Mouse (Mus musculus) neural tube, embryonic 13.5 days (tissue): Measurements from ENCODE around the gene Trmt1. TPM values are rescaled to one million over a fixed set of nuclear protein-coding genes. Genes with fewer than 3 reads are reported as not detected.

ENCODE experiments used
- ATAC-seq: fragments of 200-750 bp; cut with Nextera tagmentation; 2 replicates; pipeline ENCODE4 v1.8.0; 2017; ENCODE audit warnings: low read depth, mild to moderate bottlenecking, moderate TSS enrichment, moderate library complexity
- H3K27ac ChIP-seq: fragments of 300-500 bp; sonication (generic); replicated peaks from 2 replicates; pipeline ENCODE4 v1.5.1; 2015; ENCODE audit warnings: moderate library complexity, mild to moderate bottlenecking, inconsistent platforms
- H3K27me3 ChIP-seq: fragments of 300-500 bp; sonication (generic); 2 replicates; pipeline ENCODE4 v1.6.1; 2015; ENCODE audit warnings: mild to moderate bottlenecking, inconsistent platforms
- H3K36me3 ChIP-seq: fragments of 300-500 bp; sonication (generic); 2 replicates; pipeline ENCODE4 v1.6.1; 2015; ENCODE audit warnings: mild to moderate bottlenecking, inconsistent platforms
- H3K4me1 ChIP-seq: fragments of 300-500 bp; sonication (generic); replicated peaks from 2 replicates; pipeline ENCODE4 v1.6.1; 2015; ENCODE audit warnings: inconsistent platforms
- H3K4me2 ChIP-seq: fragments of 300-500 bp; sonication (generic); 2 replicates; pipeline ENCODE4 v1.6.1; 2015; ENCODE audit warnings: inconsistent platforms, mild to moderate bottlenecking, moderate library complexity
- H3K4me3 ChIP-seq: fragments of 300-500 bp; sonication (generic); 2 replicates; pipeline ENCODE4 v1.5.1; 2015; ENCODE audit warnings: mild to moderate bottlenecking, inconsistent platforms
- H3K9ac ChIP-seq: fragments of 300-500 bp; sonication (generic); 2 replicates; pipeline ENCODE4 v1.6.1; 2015; ENCODE audit warnings: moderate library complexity, mild to moderate bottlenecking, inconsistent platforms
- H3K9me3 ChIP-seq: fragments of 300-500 bp; sonication (generic); 2 replicates; pipeline ENCODE4 v1.6.1; 2016; ENCODE audit warnings: inconsistent platforms
- WGBS: fragments of 180-500 bp; shearing (Covaris S2); methylation state at CpG from one replicate; pipeline ENCODE4 v1.1.7; 2015; 5-methylcytosine and 5-hydroxymethylcytosine counted together
- polyA plus RNA-seq: library from polyadenylated mRNA; unstranded; fragments of >200 nt; fragmentation: Nextera tagmentation; extraction: Ambion mirVana; gene quantifications from 2 replicates; pipeline ENCODE4 v1.2.1, GENCODE M21; 2015

Trmt1 gene
- polyA plus RNA-seq, 1 experiment from 2014 or later: 55.5 TPM

- Histone ChIP-seq H3K36me3 (no peaks in the 10 kb centered on the region), H3K9me3 (no peaks in the 10 kb centered on the region), H3K4me3 (peak overlapping the region; percentile 27), H3K9ac (peak overlapping the region; percentile 60), H3K27me3 (peaks cover 59% of the 10 kb centered on the region), H3K4me2 (peak overlapping the region; percentile 53), H3K4me1 (peaks cover 79% of the 10 kb centered on the region), H3K27ac (peak overlapping the region; percentile 95)
- 7% methylated on average over 22 of the region's 22 CpGs for WGBS
- ATAC-seq: no peak
These were observed 21.3 kb downstream of the Trmt1 start for GRCm38 (mm10) chr8:84707267-84707883.

GRCm38 (mm10) chr8:84708071-84708541 lies 22.0 kb downstream of the Trmt1 start:
- ATAC-seq: no peak
- peak overlapping the region; percentile 60 for H3K9ac ChIP-seq
- peak overlapping the region; percentile 95 for H3K27ac ChIP-seq
- peaks cover 56% of the 10 kb centered on the region for H3K27me3 ChIP-seq
- no peaks in the 10 kb centered on the region for H3K36me3 ChIP-seq
- no peaks in the 10 kb centered on the region for H3K9me3 ChIP-seq
- 6% methylated on average over 15 of the region's 15 CpGs for WGBS
- peak overlapping the region; percentile 53 for H3K4me2 ChIP-seq
- H3K4me3 ChIP-seq: peak overlapping the region; percentile 27; the same call in 1 of the 2 replicates
- H3K4me1 ChIP-seq: peaks cover 85% of the 10 kb centered on the region

GRCm38 (mm10) chr8:84708774-84709475 lies 22.8 kb downstream of the Trmt1 start:
- Histone ChIP-seq H3K27ac (peak overlapping the region; percentile 95), H3K9me3 (no peaks in the 10 kb centered on the region), H3K4me1 (peaks cover 89% of the 10 kb centered on the region), H3K27me3 (peaks cover 56% of the 10 kb centered on the region), H3K36me3 (no peaks in the 10 kb centered on the region), H3K4me2 (peak overlapping the region; percentile 22), H3K4me3 (no peak overlapping the region), H3K9ac (peak overlapping the region; percentile 53; the same call in 1 of the 2 replicates)
- ATAC-seq: peak; percentile 72
- WGBS: 7% methylated on average over 12 of the region's 12 CpGs

- no peak overlapping the region for H3K9ac ChIP-seq
- H3K27me3 ChIP-seq: peaks cover 56% of the 10 kb centered on the region
- H3K4me2 ChIP-seq: no peak overlapping the region
- H3K4me1 ChIP-seq: peaks cover 92% of the 10 kb centered on the region
- ATAC-seq: no peak
- WGBS: 90% methylated on average over 1 of the region's 1 CpGs
- H3K4me3 ChIP-seq: no peak overlapping the region
- peak overlapping the region; percentile 95 for H3K27ac ChIP-seq
- no peaks in the 10 kb centered on the region for H3K36me3 ChIP-seq
- no peaks in the 10 kb centered on the region for H3K9me3 ChIP-seq
These were observed 23.8 kb downstream of the Trmt1 start for GRCm38 (mm10) chr8:84709931-84710330.

- Histone ChIP-seq H3K4me1 (peaks cover 93% of the 10 kb centered on the region), H3K4me2 (no peak overlapping the region), H3K27ac (peak overlapping the region; percentile 95), H3K36me3 (no peaks in the 10 kb centered on the region), H3K4me3 (no peak overlapping the region), H3K27me3 (peaks cover 57% of the 10 kb centered on the region), H3K9ac (peak overlapping the region; percentile 54), H3K9me3 (no peaks in the 10 kb centered on the region)
- 40% methylated on average over 3 of the region's 3 CpGs for WGBS
- no peak for ATAC-seq
These were observed 25.2 kb downstream of the Trmt1 start for GRCm38 (mm10) chr8:84711312-84711711.

- 8% methylated on average over 11 of the region's 11 CpGs for WGBS
- peak; percentile 82 for ATAC-seq
- H3K27ac ChIP-seq: peak overlapping the region; percentile 95
- peaks cover 56% of the 10 kb centered on the region for H3K27me3 ChIP-seq
- H3K36me3 ChIP-seq: no peaks in the 10 kb centered on the region
- peak overlapping the region; percentile 54 for H3K9ac ChIP-seq
- peak overlapping the region; percentile 22; the same call in 1 of the 2 replicates for H3K4me2 ChIP-seq
- H3K9me3 ChIP-seq: no peaks in the 10 kb centered on the region
- H3K4me3 ChIP-seq: no peak overlapping the region
- H3K4me1 ChIP-seq: peaks cover 90% of the 10 kb centered on the region
These were observed 26.0 kb downstream of the Trmt1 start for GRCm38 (mm10) chr8:84711933-84712758.

- no peak overlapping the region for H3K4me3 ChIP-seq
- no peaks in the 10 kb centered on the region for H3K36me3 ChIP-seq
- peaks cover 56% of the 10 kb centered on the region for H3K27me3 ChIP-seq
- H3K9me3 ChIP-seq: no peaks in the 10 kb centered on the region
- H3K9ac ChIP-seq: peak overlapping the region; percentile 53; the same call in 1 of the 2 replicates
- WGBS: 9% methylated on average over 3 of the region's 3 CpGs
- ATAC-seq: 0 out of 2 replicates have a peak, but pooled peaks have one; percentile 20
- peak overlapping the region; percentile 95 for H3K27ac ChIP-seq
- H3K4me1 ChIP-seq: peaks cover 84% of the 10 kb centered on the region
- H3K4me2 ChIP-seq: no peak overlapping the region
These were observed 26.6 kb downstream of the Trmt1 start for GRCm38 (mm10) chr8:84712759-84713120.

GRCm38 (mm10) chr8:84713381-84713780 lies 27.3 kb downstream of the Trmt1 start:
- Histone ChIP-seq H3K36me3 (no peaks in the 10 kb centered on the region), H3K9ac (peak overlapping the region; percentile 53), H3K4me2 (no peak overlapping the region), H3K27me3 (peaks cover 56% of the 10 kb centered on the region), H3K4me3 (no peak overlapping the region), H3K27ac (peak overlapping the region; percentile 95), H3K4me1 (peaks cover 78% of the 10 kb centered on the region), H3K9me3 (no peaks in the 10 kb centered on the region)
- 43% methylated on average over 4 of the region's 4 CpGs for WGBS
- ATAC-seq: no peak

GRCm38 (mm10) chr8:84714161-84714560 lies 28.1 kb downstream of the Trmt1 start:
- Histone ChIP-seq H3K4me1 (peaks cover 71% of the 10 kb centered on the region), H3K36me3 (0 out of 2 replicates have a peak, but pooled peaks cover 5% of the 10 kb centered on the region), H3K4me3 (no peak overlapping the region), H3K9me3 (no peaks in the 10 kb centered on the region), H3K9ac (peak overlapping the region; percentile 53), H3K4me2 (no peak overlapping the region), H3K27me3 (peaks cover 58% of the 10 kb centered on the region), H3K27ac (peak overlapping the region; percentile 95)
- no peak for ATAC-seq
- 62% methylated on average over 4 of the region's 4 CpGs for WGBS

GRCm38 (mm10) chr8:84715893-84716468 lies 29.9 kb downstream of the Trmt1 start:
- H3K4me3 ChIP-seq: peak overlapping the region; percentile 4; the same call in 1 of the 2 replicates
- peak overlapping the region; percentile 62 for H3K27ac ChIP-seq
- 0 out of 2 replicates have a peak, but pooled peaks cover 17% of the 10 kb centered on the region for H3K36me3 ChIP-seq
- peaks cover 58% of the 10 kb centered on the region for H3K4me1 ChIP-seq
- H3K9me3 ChIP-seq: no peaks in the 10 kb centered on the region
- 6% methylated on average over 27 of the region's 27 CpGs for WGBS
- ATAC-seq: no peak
- H3K27me3 ChIP-seq: peaks cover 75% of the 10 kb centered on the region
- H3K9ac ChIP-seq: peak overlapping the region; percentile 58
- peak overlapping the region; percentile 41 for H3K4me2 ChIP-seq

- Histone ChIP-seq H3K27ac (no peak overlapping the region; the same call in 1 of the 2 replicates), H3K9ac (no peak overlapping the region), H3K9me3 (no peaks in the 10 kb centered on the region), H3K4me2 (no peak overlapping the region), H3K4me3 (no peak overlapping the region), H3K36me3 (0 out of 2 replicates have a peak, but pooled peaks cover 22% of the 10 kb centered on the region), H3K4me1 (peaks cover 58% of the 10 kb centered on the region), H3K27me3 (peaks cover 75% of the 10 kb centered on the region)
- WGBS: 85% methylated on average over 11 of the region's 11 CpGs
- no peak for ATAC-seq
These were observed 30.7 kb downstream of the Trmt1 start for GRCm38 (mm10) chr8:84716790-84717189.
